Mouse (Mus musculus) right cerebral cortex, postnatal 10 days (tissue): ENCODE results near the gene Kpna6.
A peak's percentile ranks its signal among the peaks of the same experiment; 100 is the strongest.
"Not testable (repeated sequence)": the region's sequence is repeated elsewhere in the genome, so short reads cannot be mapped to it uniquely, and the experiment has no call there.

Source experiments
- DNase-seq, 2 experiments: peaks; one replicate each; pipeline ENCODE4 v3.0.0; 2021; ENCODE audit warnings: low spot score in 2 of 2

Kpna6 gene

GRCm38 (mm10) chr4:129672083-129672877, at the start of gene Kpna6:
Kpna6 (minus strand) TSS chr4:129672767.
- peak; percentile 95 for DNase-seq

GRCm38 (mm10) chr4:129716310-129716709, 43.7 kb upstream of the Kpna6 start:
- DNase-seq: no peak

GRCm38 (mm10) chr4:129709486-129710129, 37.0 kb upstream of the Kpna6 start:
- peak in 1 of 2 experiments; percentile 67 for DNase-seq

- DNase-seq: no peak
These were observed 34.2 kb upstream of the Kpna6 start for GRCm38 (mm10) chr4:129706750-129707149.

- DNase-seq: peak; percentile 91 to 94
These were observed 29.9 kb upstream of the Kpna6 start for GRCm38 (mm10) chr4:129702454-129702853.

GRCm38 (mm10) chr4:129701503-129702377, 29.2 kb upstream of the Kpna6 start:
- peak; percentile 93 for DNase-seq

- not testable (repeated sequence) for DNase-seq
These were observed 28.1 kb upstream of the Kpna6 start for GRCm38 (mm10) chr4:129700661-129701060.

- no peak for DNase-seq
These were observed 27.6 kb upstream of the Kpna6 start for GRCm38 (mm10) chr4:129700216-129700615.

- no peak for DNase-seq
These were observed 24.6 kb upstream of the Kpna6 start for GRCm38 (mm10) chr4:129697191-129697590.

- DNase-seq: peak; percentile 94 to 95
These were observed 23.8 kb upstream of the Kpna6 start, which contains the start of gene Tmem39b for GRCm38 (mm10) chr4:129696158-129696985. Tmem39b (minus strand) TSS chr4:129696838.

- DNase-seq: no peak
These were observed 23.2 kb upstream of the Kpna6 start for GRCm38 (mm10) chr4:129695815-129696157.

GRCm38 (mm10) chr4:129684531-129684930, 12.0 kb upstream of the Kpna6 start:
- no peak for DNase-seq

- no peak for DNase-seq
These were observed 11.4 kb upstream of the Kpna6 start for GRCm38 (mm10) chr4:129683901-129684493.

- no peak for DNase-seq
These were observed 9.3 kb upstream of the Kpna6 start for GRCm38 (mm10) chr4:129681837-129682236.

GRCm38 (mm10) chr4:129672878-129673449, 397 bp upstream of the Kpna6 start:
- DNase-seq: no peak

GRCm38 (mm10) chr4:129671491-129672082, 980 bp downstream of the Kpna6 start:
- DNase-seq: peak in 1 of 2 experiments; percentile 69

- DNase-seq: no peak
These were observed 10.2 kb downstream of the Kpna6 start for GRCm38 (mm10) chr4:129662255-129662813.

- DNase-seq: no peak
These were observed 11.0 kb downstream of the Kpna6 start for GRCm38 (mm10) chr4:129661584-129661983.

- no peak for DNase-seq
These were observed 17.8 kb downstream of the Kpna6 start for GRCm38 (mm10) chr4:129654770-129655169.

GRCm38 (mm10) chr4:129650359-129650758, 22.2 kb downstream of the Kpna6 start:
- DNase-seq: no peak
